Comparison of ENCODE assay signal across 27 mouse cellular contexts in genomic region chr11:15096900-15097299, GRCm38 (mm10).
A peak's percentile ranks its signal among the peaks of the same experiment; 100 is the strongest.
DNase-seq lines count a peak whose midpoint lies in the region; ATAC-seq and TF ChIP-seq lines count a peak whose summit lies in the region.
"Had no signal": no experiment of that assay in that cellular context is flagged by ENCODE, and none has a peak within 500 bp of the region (broad histone marks: within the 10 kb centered on the region; RNA-seq: fewer than 3 reads in every experiment).

No protein-coding gene starts in this region.

- H3K27me3 ChIP-seq in hindbrain, embryonic 14.5 days (ENCODE audit: control insufficient read depth, insufficient read depth, low read length) = no peaks in the 10 kb centered on the region
- H3K27me3 ChIP-seq in hindbrain, embryonic 12.5 days = no peaks in the 10 kb centered on the region
- H3K27me3 ChIP-seq in liver, embryonic 14.5 days (ENCODE audit: control insufficient read depth, insufficient read depth, low read length) = no peaks in the 10 kb centered on the region
- H3K27me3 ChIP-seq in liver, embryonic 12.5 days (replicated peaks) = no peaks in the 10 kb centered on the region
- H3K27me3 ChIP-seq: embryonic facial prominence, embryonic 13.5 days; forebrain, embryonic 12.5 days; forebrain, embryonic 15.5 days; hindbrain, embryonic 13.5 days had no signal

- no peaks in the 10 kb centered on the region for H3K36me3 ChIP-seq in hindbrain, embryonic 14.5 days (replicated peaks; ENCODE audit: control insufficient read depth, insufficient read depth)
- H3K36me3 ChIP-seq in hindbrain, embryonic 12.5 days = no peaks in the 10 kb centered on the region
- no peaks in the 10 kb centered on the region for H3K36me3 ChIP-seq in liver, embryonic 14.5 days (replicated peaks; ENCODE audit: control insufficient read depth, insufficient read depth, low read depth)
- H3K36me3 ChIP-seq in liver, embryonic 12.5 days = no peaks in the 10 kb centered on the region
- H3K36me3 ChIP-seq: embryonic facial prominence, embryonic 10.5 days; embryonic facial prominence, embryonic 13.5 days; forebrain, embryonic 12.5 days; forebrain, embryonic 15.5 days; hindbrain, embryonic 13.5 days had no signal

- no peak for TF ChIP-seq CTCF in liver, embryonic 14.5 days (IDR thresholded peaks at IDR 0.05; ENCODE audit: low read depth)

- H3K4me2 ChIP-seq in hindbrain, embryonic 14.5 days (replicated peaks) = no peak overlapping the region
- no peak overlapping the region for H3K4me2 ChIP-seq in hindbrain, embryonic 12.5 days (replicated peaks)
- no peak overlapping the region for H3K4me2 ChIP-seq in liver, embryonic 14.5 days (ENCODE audit: low read depth)
- H3K4me2 ChIP-seq in liver, embryonic 12.5 days = no peak overlapping the region
- H3K4me2 ChIP-seq: embryonic facial prominence, embryonic 13.5 days; forebrain, embryonic 12.5 days; forebrain, embryonic 15.5 days; heart, embryonic 11.5 days; hindbrain, embryonic 13.5 days had no signal

- H3K9me3 ChIP-seq in hindbrain, embryonic 14.5 days (ENCODE audit: control insufficient read depth, low read length) = no peaks in the 10 kb centered on the region
- H3K9me3 ChIP-seq in hindbrain, embryonic 12.5 days (replicated peaks) = no peaks in the 10 kb centered on the region
- H3K9me3 ChIP-seq in liver, embryonic 14.5 days (ENCODE audit: control insufficient read depth, low read length) = no peaks in the 10 kb centered on the region
- no peaks in the 10 kb centered on the region for H3K9me3 ChIP-seq in liver, embryonic 12.5 days (replicated peaks)
- H3K9me3 ChIP-seq: embryonic facial prominence, embryonic 10.5 days; embryonic facial prominence, embryonic 13.5 days; forebrain, embryonic 12.5 days; forebrain, embryonic 15.5 days; hindbrain, embryonic 13.5 days had no signal

- DNase-seq in hindbrain, embryonic 14.5 days (ENCODE audit: low spot score) = peak; percentile 18
- no peak for DNase-seq in liver, embryonic 14.5 days (ENCODE audit: low read depth in 3 of 3, low spot score in 3 of 3)
- DNase-seq in c-Kit-positive CD71-positive TER-119-positive erythroid progenitor cells, embryonic 14.5 days (ENCODE audit: low spot score) = peak; percentile 8
- no peak for DNase-seq in urinary bladder, adult 18-20 months (ENCODE audit: low spot score in 2 of 2)
- DNase-seq: adrenal gland, adult 8-10 months; adrenal gland, postnatal 25 days; cerebellum, adult 11 months; cerebellum, adult 8-10 months; cerebellum, postnatal 10 days; cerebellum, postnatal 36 days; embryo, embryonic 11 days; gastrocnemius, postnatal 25 days; heart, adult 2 months had no signal

- H3K27ac ChIP-seq in hindbrain, embryonic 14.5 days = no peak overlapping the region
- no peak overlapping the region for H3K27ac ChIP-seq in hindbrain, embryonic 12.5 days
- H3K27ac ChIP-seq in liver, embryonic 14.5 days = no peak overlapping the region
- H3K27ac ChIP-seq in liver, embryonic 12.5 days = no peak overlapping the region
- H3K27ac ChIP-seq: embryonic facial prominence, embryonic 10.5 days; embryonic facial prominence, embryonic 13.5 days; forebrain, embryonic 12.5 days; forebrain, embryonic 15.5 days; heart, adult 2 months; hindbrain, embryonic 13.5 days; hindbrain, postnatal 0 days had no signal

- H3K4me3 ChIP-seq in hindbrain, embryonic 14.5 days (replicated peaks; ENCODE audit: low read length) = no peak overlapping the region
- no peak overlapping the region for H3K4me3 ChIP-seq in hindbrain, embryonic 12.5 days
- H3K4me3 ChIP-seq in liver, embryonic 14.5 days (ENCODE audit: insufficient read depth in 1 of 2, low read depth in 2 of 2, low read length in 2 of 2) = no peak overlapping the region
- H3K4me3 ChIP-seq in liver, embryonic 12.5 days = no peak overlapping the region
- H3K4me3 ChIP-seq: embryonic facial prominence, embryonic 10.5 days; embryonic facial prominence, embryonic 13.5 days; erythroblast, embryonic 14.5 days; forebrain, embryonic 12.5 days; forebrain, embryonic 15.5 days; heart, adult 2 months; hindbrain, embryonic 13.5 days had no signal

- H3K9ac ChIP-seq in hindbrain, embryonic 14.5 days = no peak overlapping the region
- H3K9ac ChIP-seq in hindbrain, embryonic 12.5 days = no peak overlapping the region
- H3K9ac ChIP-seq in liver, embryonic 14.5 days (replicated peaks) = no peak overlapping the region
- H3K9ac ChIP-seq in liver, embryonic 12.5 days = no peak overlapping the region
- H3K9ac ChIP-seq: embryonic facial prominence, embryonic 13.5 days; forebrain, embryonic 12.5 days; forebrain, embryonic 15.5 days; hindbrain, embryonic 13.5 days had no signal

- TF ChIP-seq EP300 in liver, embryonic 14.5 days (IDR thresholded peaks at IDR 0.05; ENCODE audit: low read depth) = peak; percentile 33; the same call in 1 of the 2 replicates

- ATAC-seq in hindbrain, embryonic 14.5 days (ENCODE audit: low FRiP score) = no peak
- ATAC-seq in hindbrain, embryonic 12.5 days (ENCODE audit: low FRiP score) = no peak
- peak; percentile 59; the same call in 1 of the 2 replicates for ATAC-seq in liver, embryonic 14.5 days (ENCODE audit: insufficient read depth)
- ATAC-seq in liver, embryonic 12.5 days = no peak
- ATAC-seq in megakaryocyte-erythroid progenitor cell, adult 5-6 weeks (replicated peaks; ENCODE audit: low FRiP score, low TSS enrichment, poor library complexity, severe bottlenecking) = 0 out of 2 replicates have a peak, but pooled peaks have one; percentile 41
- ATAC-seq in granulocyte monocyte progenitor cell, adult 5-6 weeks (replicated peaks; ENCODE audit: poor library complexity, severe bottlenecking) = no peak
- ATAC-seq: activated CD4-positive, CD25-positive, alpha-beta regulatory T cell, adult 4 months; forebrain, embryonic 15.5 days; hindbrain, postnatal 0 days; inflammation-experienced regulatory T-cells, adult 6 months had no signal

- H3K4me1 ChIP-seq in hindbrain, embryonic 14.5 days (replicated peaks; ENCODE audit: control insufficient read depth, insufficient read depth, low read length) = no peaks in the 10 kb centered on the region
- H3K4me1 ChIP-seq in hindbrain, embryonic 12.5 days = no peaks in the 10 kb centered on the region
- H3K4me1 ChIP-seq in liver, embryonic 14.5 days (replicated peaks; ENCODE audit: control insufficient read depth in 2 of 2, insufficient read depth in 2 of 2, low read length in 1 of 2) = 0 out of 4 replicates have a peak, but pooled peaks cover 0 to 2% of the 10 kb centered on the region in 2 experiments
- H3K4me1 ChIP-seq in liver, embryonic 12.5 days = peaks cover 3% of the 10 kb centered on the region; the same call in 1 of the 2 replicates
- H3K4me1 ChIP-seq: embryonic facial prominence, embryonic 10.5 days; embryonic facial prominence, embryonic 13.5 days; forebrain, embryonic 12.5 days; forebrain, embryonic 15.5 days; hindbrain, embryonic 13.5 days had no signal

Comparison
In these comparisons a context has a peak if more than half of its experiments do, and no peak if none do; other contexts are left out.
1. ATAC-seq: peak in liver, embryonic 14.5 days (single experiment) and megakaryocyte-erythroid progenitor cell, adult 5-6 weeks (single experiment); none in hindbrain, embryonic 14.5 days (single experiment), hindbrain, embryonic 12.5 days (single experiment), liver, embryonic 12.5 days (single experiment) and granulocyte monocyte progenitor cell, adult 5-6 weeks (single experiment).
2. DNase-seq: peak in hindbrain, embryonic 14.5 days (single experiment) and c-Kit-positive CD71-positive TER-119-positive erythroid progenitor cells, embryonic 14.5 days (single experiment); none in liver, embryonic 14.5 days (0 of 3) and urinary bladder, adult 18-20 months (0 of 2).